Mouse (Mus musculus) midbrain, postnatal 0 days (tissue): ENCODE results near the gene Rpl27. TPM values are rescaled to one million over a fixed set of nuclear protein-coding genes. Genes with fewer than 3 reads are reported as not detected.

ENCODE experiments used
- ATAC-seq: fragments of 200-750 bp; cut with Nextera tagmentation; 2 replicates; pipeline ENCODE4 v1.8.0; 2017; ENCODE audit warnings: moderate number of reproducible peaks, mild to moderate bottlenecking, moderate TSS enrichment, moderate library complexity; ENCODE audit not compliant: low FRiP score
- DNase-seq: peaks from one replicate; pipeline ENCODE4 v3.0.0-alpha.2; 2015; ENCODE audit warnings: low spot score
- H3K27ac ChIP-seq: fragments of 300-500 bp; sonication (generic); 2 replicates; pipeline ENCODE4 v1.5.1; 2014; ENCODE audit warnings: low read depth, mild to moderate bottlenecking, low read length, mixed read lengths
- H3K27me3 ChIP-seq: fragments of 300-500 bp; sonication (generic); 2 replicates; pipeline ENCODE4 v1.6.1; 2014; ENCODE audit warnings: low read length, control low read depth, mixed read lengths; ENCODE audit not compliant: insufficient read depth
- H3K36me3 ChIP-seq: fragments of 300-500 bp; sonication (generic); 2 replicates; pipeline ENCODE4 v1.6.1; 2014; ENCODE audit warnings: low read length, control low read depth, mixed read lengths; ENCODE audit not compliant: insufficient read depth
- H3K4me1 ChIP-seq: fragments of 300-500 bp; sonication (generic); 2 replicates; pipeline ENCODE4 v1.6.1; 2014; ENCODE audit warnings: mild to moderate bottlenecking, control low read depth, antibody characterized with exemption, low read length, mixed read lengths; ENCODE audit not compliant: insufficient read depth
- H3K4me2 ChIP-seq: fragments of 300-500 bp; sonication (generic); 2 replicates; pipeline ENCODE4 v1.6.1; 2014; ENCODE audit warnings: low read depth, mild to moderate bottlenecking, low read length, mixed read lengths; ENCODE audit not compliant: poor library complexity, severe bottlenecking
- H3K4me3 ChIP-seq: fragments of 300-500 bp; sonication (generic); 2 replicates; pipeline ENCODE4 v1.5.1; 2014; ENCODE audit warnings: low read depth, mild to moderate bottlenecking, low read length, moderate library complexity
- H3K9ac ChIP-seq: fragments of 300-500 bp; sonication (generic); replicated peaks from 2 replicates; pipeline ENCODE4 v1.6.1; 2014; ENCODE audit warnings: mild to moderate bottlenecking, low read length, moderate library complexity, mixed read lengths; ENCODE audit not compliant: poor library complexity, severe bottlenecking
- H3K9me3 ChIP-seq: fragments of 300-500 bp; sonication (generic); 2 replicates; pipeline ENCODE4 v1.6.1; 2016; ENCODE audit warnings: low read length, control low read depth
- CTCF ChIP-seq: IDR thresholded peaks from 2 replicates; pipeline ENCODE4 v1.5.1; 2016; ENCODE audit warnings: antibody characterized with exemption, mild to moderate bottlenecking
- WGBS: fragments of 180-500 bp; shearing (Covaris S2); extraction: QIAGEN DNeasy Blood & Tissue Kit; methylation state at CpG from one replicate; pipeline ENCODE4 v1.1.7; 2014; 5-methylcytosine and 5-hydroxymethylcytosine counted together
- polyA plus RNA-seq: library from polyadenylated mRNA; unstranded; fragments of >200 nt; fragmentation: Nextera tagmentation; extraction: Ambion mirVana; gene quantifications from 2 replicates; pipeline ENCODE4 v1.2.1, GENCODE M21; 2015
- total RNA-seq: library from RNA; depleted of rRNA; stranded (reverse); fragments of >200 nt; gene quantifications from 2 replicates; pipeline ENCODE4 v1.2.3, GENCODE M21; 2014; rRNA removed

Rpl27 gene
- total RNA-seq (605 and 614 TPM in 2 replicates), polyA plus RNA-seq (227 and 260 TPM in 2 replicates)

- H3K9me3 ChIP-seq: no peaks in the 10 kb centered on the region
- WGBS: under 1% methylated on average over 42 of the region's 42 CpGs
- ATAC-seq: peak; percentile 97
- peaks cover 18% of the 10 kb centered on the region for H3K36me3 ChIP-seq
- H3K9ac ChIP-seq: peak within 1 kb of the TSS; percentile 93
- DNase-seq: peak; percentile 99
- H3K4me2 ChIP-seq: peak within 1 kb of the TSS; percentile 73
- H3K4me3 ChIP-seq: peak within 1 kb of the TSS; percentile 76
- no peaks in the 10 kb centered on the region for H3K27me3 ChIP-seq
- peak within 1 kb of the TSS; percentile 91 for H3K27ac ChIP-seq
- TF ChIP-seq CTCF: peak; percentile 90
- H3K4me1 ChIP-seq: 0 out of 2 replicates have a peak, but pooled peaks cover 3% of the 10 kb centered on the region
These were observed at the start of gene Rpl27 for GRCm38 (mm10) chr11:101442127-101442693. Gene Rpl27, plus strand, starts transcription at chr11:101442298.

- Histone ChIP-seq H3K27me3 (no peaks in the 10 kb centered on the region), H3K36me3 (no peaks in the 10 kb centered on the region), H3K9ac (no peak overlapping the region), H3K4me3 (no peak overlapping the region), H3K4me2 (no peak overlapping the region), H3K4me1 (no peaks in the 10 kb centered on the region), H3K9me3 (no peaks in the 10 kb centered on the region), H3K27ac (no peak overlapping the region)
- 6% methylated on average over 8 of the region's 8 CpGs for WGBS
- ATAC-seq (no peak), DNase-seq (peak; percentile 86)
- TF ChIP-seq CTCF: peak; percentile 95
These were observed 47.0 kb upstream of the Rpl27 start for GRCm38 (mm10) chr11:101395110-101395509.

GRCm38 (mm10) chr11:101415306-101415705 lies 26.8 kb upstream of the Rpl27 start:
- H3K36me3 ChIP-seq: peaks cover 23% of the 10 kb centered on the region
- H3K9ac ChIP-seq: no peak overlapping the region
- no peaks in the 10 kb centered on the region for H3K4me1 ChIP-seq
- H3K4me2 ChIP-seq: no peak overlapping the region
- H3K4me3 ChIP-seq: no peak overlapping the region
- DNase-seq: no peak
- no peaks in the 10 kb centered on the region for H3K27me3 ChIP-seq
- ATAC-seq: no peak
- H3K9me3 ChIP-seq: no peaks in the 10 kb centered on the region
- WGBS: 85% methylated on average over 2 of the region's 2 CpGs
- TF ChIP-seq CTCF: peak; percentile 37
- H3K27ac ChIP-seq: no peak overlapping the region

GRCm38 (mm10) chr11:101416433-101417100 lies 25.5 kb upstream of the Rpl27 start:
- under 1% methylated on average over 11 of the region's 11 CpGs for WGBS
- Histone ChIP-seq H3K4me2 (peak overlapping the region; percentile 70), H3K9me3 (no peaks in the 10 kb centered on the region), H3K4me3 (peak overlapping the region; percentile 74), H3K36me3 (peaks cover 12% of the 10 kb centered on the region), H3K4me1 (no peaks in the 10 kb centered on the region), H3K27me3 (no peaks in the 10 kb centered on the region), H3K9ac (peak overlapping the region; percentile 88), H3K27ac (peak overlapping the region; percentile 90)
- DNase-seq: no peak
- no peak for TF ChIP-seq CTCF
- ATAC-seq: no peak

- TF ChIP-seq CTCF: no peak
- H3K27ac ChIP-seq: peak within 1 kb of the TSS; percentile 90
These were observed 24.8 kb upstream of the Rpl27 start, which contains the start of gene Aarsd1 for GRCm38 (mm10) chr11:101417101-101417855. Gene Aarsd1, minus strand, starts transcription at chr11:101417615.

More at GRCm38 (mm10) chr11:101417101-101417855, 24.8 kb upstream of the Rpl27 start, which contains the start of gene Aarsd1:
- Histone ChIP-seq H3K9me3 (no peaks in the 10 kb centered on the region), H3K4me3 (peak within 1 kb of the TSS; percentile 74), H3K27me3 (no peaks in the 10 kb centered on the region), H3K9ac (peak within 1 kb of the TSS; percentile 88), H3K36me3 (peaks cover 7% of the 10 kb centered on the region), H3K4me1 (no peaks in the 10 kb centered on the region), H3K4me2 (peak within 1 kb of the TSS; percentile 70)
- DNase-seq (peak; percentile 86), ATAC-seq (peak; percentile 82)
- WGBS: under 1% methylated on average over 45 of the region's 45 CpGs
